Mouse (Mus musculus): Measurements from ENCODE around the gene Grin2d.

GRCm38 (mm10) chr7:45830427-45831127, 47.6 kb downstream of the Grin2d start, which contains the start of gene Grwd1:
- TF ChIP-seq CTCF (IDR thresholded peaks at IDR 0.05; ENCODE audit: control insufficient read depth, insufficient read depth, insufficient replicate concordance, low read depth, low read length) (no peak), POLR2A (IDR thresholded peaks at IDR 0.05; ENCODE audit: control insufficient read depth, low read depth, low read length) (peak; percentile 56)

Data from testis, adult 2 months (tissue).